Mouse (Mus musculus) urinary bladder, adult 2 months (tissue): ENCODE results near the gene Tmem151b. TPM values are rescaled to one million over a fixed set of nuclear protein-coding genes. Genes with fewer than 3 reads are reported as not detected.
A peak's percentile ranks its signal among the peaks of the same experiment; 100 is the strongest.

Experiments
- DNase-seq: peaks from one replicate; pipeline ENCODE4 v3.0.0; 2022; ENCODE audit warnings: low spot score
- polyA plus RNA-seq: library from polyadenylated mRNA; depleted of rRNA; stranded (reverse); fragments of >200 nt; gene quantifications from 2 replicates; pipeline ENCODE4 v1.2.3, GENCODE M21; 2012

Tmem151b gene
- polyA plus RNA-seq, 1 experiment: 0.51 TPM

GRCm38 (mm10) chr17:45545278-45545961, 4.1 kb downstream of the Tmem151b start:
- DNase-seq: no peak

GRCm38 (mm10) chr17:45544873-45545277, 4.6 kb downstream of the Tmem151b start:
- no peak for DNase-seq

- no peak for DNase-seq
Observed at GRCm38 (mm10) chr17:45544001-45544872, 5.2 kb downstream of the Tmem151b start.

- DNase-seq: no peak
Observed at GRCm38 (mm10) chr17:45543115-45543514, 6.4 kb downstream of the Tmem151b start.

GRCm38 (mm10) chr17:45542705-45543104, 6.8 kb downstream of the Tmem151b start:
- DNase-seq: no peak

GRCm38 (mm10) chr17:45542129-45542528, 7.3 kb downstream of the Tmem151b start:
- DNase-seq: no peak

- DNase-seq: no peak
Observed at GRCm38 (mm10) chr17:45539664-45540063, 9.8 kb downstream of the Tmem151b start.

GRCm38 (mm10) chr17:45538394-45538793, 11.1 kb downstream of the Tmem151b start:
- DNase-seq: no peak

- no peak for DNase-seq
Observed at GRCm38 (mm10) chr17:45536264-45536663, 13.2 kb downstream of the Tmem151b start.

GRCm38 (mm10) chr17:45532896-45533295, 16.6 kb downstream of the Tmem151b start:
- DNase-seq: no peak

GRCm38 (mm10) chr17:45530346-45530782, 19.1 kb downstream of the Tmem151b start:
- no peak for DNase-seq

- no peak for DNase-seq
Observed at GRCm38 (mm10) chr17:45526571-45526970, 22.9 kb downstream of the Tmem151b start.

- DNase-seq: no peak
Observed at GRCm38 (mm10) chr17:45524961-45525360, 24.5 kb downstream of the Tmem151b start.

GRCm38 (mm10) chr17:45523263-45523662, 26.2 kb downstream of the Tmem151b start, which contains the start of gene Tcte1:
TSS of gene Tcte1 (plus strand) at chr17:45523434.
- DNase-seq: no peak

GRCm38 (mm10) chr17:45520136-45520535, 29.3 kb downstream of the Tmem151b start:
- no peak for DNase-seq

- DNase-seq: no peak
Observed at GRCm38 (mm10) chr17:45518766-45519475, 30.6 kb downstream of the Tmem151b start.

GRCm38 (mm10) chr17:45517549-45518215, 31.8 kb downstream of the Tmem151b start:
- DNase-seq: no peak

GRCm38 (mm10) chr17:45517135-45517534, 32.3 kb downstream of the Tmem151b start:
- no peak for DNase-seq

- peak; percentile 48 for DNase-seq
Observed at GRCm38 (mm10) chr17:45516488-45516887, 33.0 kb downstream of the Tmem151b start.

GRCm38 (mm10) chr17:45515806-45516205, 33.7 kb downstream of the Tmem151b start:
- no peak for DNase-seq

GRCm38 (mm10) chr17:45515204-45515726, 34.2 kb downstream of the Tmem151b start:
- DNase-seq: no peak
